Mouse (Mus musculus): ENCODE measurements around the gene Gm27021.

Gm27021 gene

GRCm38 (mm10) chr8:120566681-120567080 lies 101.2 kb downstream of the Gm27021 start:
- no peak for DNase-seq (ENCODE audit: low read depth, low spot score)

GRCm38 (mm10) chr8:120565151-120565711 lies 102.6 kb downstream of the Gm27021 start:
- DNase-seq (ENCODE audit: low read depth, low spot score) = no peak

- peak; percentile 70 for DNase-seq (ENCODE audit: low read depth, low spot score)
Measured at GRCm38 (mm10) chr8:120563851-120564837, 103.7 kb downstream of the Gm27021 start.

- no peak for DNase-seq (ENCODE audit: low read depth, low spot score)
Measured at GRCm38 (mm10) chr8:120563348-120563724, 104.5 kb downstream of the Gm27021 start.

GRCm38 (mm10) chr8:120562680-120563347 lies 105.1 kb downstream of the Gm27021 start:
- no peak for DNase-seq (ENCODE audit: low read depth, low spot score)

DNA sequence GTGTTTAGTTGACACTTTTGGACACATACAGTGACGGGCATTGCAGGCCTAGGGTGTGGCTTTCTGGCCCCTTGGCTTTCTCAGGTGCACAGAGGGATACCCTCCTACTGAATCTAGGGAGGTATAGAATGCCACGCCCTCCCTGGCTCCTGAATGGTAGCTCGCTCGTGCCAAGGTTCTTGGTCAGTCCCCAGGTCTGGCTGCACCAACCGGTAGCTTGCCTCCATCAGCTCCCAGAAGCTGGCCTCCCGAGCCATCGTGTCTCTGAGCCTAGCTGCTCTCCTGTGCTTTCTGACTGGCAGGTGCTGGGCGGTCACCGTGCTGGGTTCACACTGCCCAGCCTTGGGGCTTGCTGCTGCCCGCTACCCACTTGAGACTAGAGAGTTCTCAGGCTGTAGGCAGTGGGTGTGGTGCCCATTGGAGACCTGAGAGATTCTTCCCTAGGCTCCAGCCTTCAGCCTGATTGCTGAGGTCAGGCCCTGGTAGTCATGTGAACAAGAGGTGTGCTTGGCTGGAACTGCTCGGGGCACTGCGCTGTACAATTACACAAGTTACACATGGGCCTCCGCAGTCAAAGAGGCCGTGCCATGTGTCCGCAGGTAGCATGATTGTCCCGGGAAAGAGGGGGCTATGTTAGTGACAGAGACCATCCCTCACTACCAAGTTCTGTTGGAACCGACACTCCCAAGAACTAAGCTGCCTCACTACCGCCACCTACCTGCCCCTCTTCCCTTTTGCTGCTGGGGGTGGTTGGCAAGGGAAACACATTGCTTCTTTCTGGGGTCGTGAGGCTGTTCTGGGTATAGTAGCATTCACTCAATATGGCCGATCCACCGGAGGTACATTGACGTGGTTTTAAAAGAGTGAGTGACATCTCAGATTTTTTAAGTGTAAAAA lies 106.1 kb downstream of the Gm27021 start:
- no peak for DNase-seq (ENCODE audit: low read depth, low spot score)

GRCm38 (mm10) chr8:120560535-120560934 lies 107.3 kb downstream of the Gm27021 start:
- no peak for DNase-seq (ENCODE audit: low read depth, low spot score)

DNA sequence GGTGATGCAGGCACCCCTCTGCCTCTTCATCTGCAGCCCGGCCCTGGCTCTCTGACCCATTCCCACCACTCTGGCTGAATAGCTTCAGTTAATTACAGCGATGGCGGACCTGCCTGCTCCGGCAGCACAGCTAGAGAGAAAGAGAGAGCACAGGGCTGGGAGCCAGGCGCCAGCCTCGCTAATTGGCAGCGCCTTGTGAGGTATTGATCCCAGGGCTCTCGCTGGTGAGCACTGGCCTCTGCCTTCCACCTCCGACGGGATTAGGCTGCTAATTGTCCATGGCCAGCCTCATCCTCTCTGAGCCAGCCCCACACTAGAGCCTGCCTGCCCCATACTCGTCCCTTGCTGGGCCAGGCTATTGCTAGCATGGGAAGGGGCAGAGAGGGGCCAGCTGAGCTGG lies 108.2 kb downstream of the Gm27021 start:
- DNase-seq (ENCODE audit: low read depth, low spot score) = no peak

All from telencephalon, adult 2 months (tissue).